Mouse (Mus musculus) kidney, adult 18-20 months (tissue): Measurements from ENCODE around the gene Krt80.
A peak's percentile ranks its signal among the peaks of the same experiment; 100 is the strongest.

Source experiments
- DNase-seq: peaks from one replicate; pipeline ENCODE4 v3.0.0; 2021

Gene Krt80

DNA sequence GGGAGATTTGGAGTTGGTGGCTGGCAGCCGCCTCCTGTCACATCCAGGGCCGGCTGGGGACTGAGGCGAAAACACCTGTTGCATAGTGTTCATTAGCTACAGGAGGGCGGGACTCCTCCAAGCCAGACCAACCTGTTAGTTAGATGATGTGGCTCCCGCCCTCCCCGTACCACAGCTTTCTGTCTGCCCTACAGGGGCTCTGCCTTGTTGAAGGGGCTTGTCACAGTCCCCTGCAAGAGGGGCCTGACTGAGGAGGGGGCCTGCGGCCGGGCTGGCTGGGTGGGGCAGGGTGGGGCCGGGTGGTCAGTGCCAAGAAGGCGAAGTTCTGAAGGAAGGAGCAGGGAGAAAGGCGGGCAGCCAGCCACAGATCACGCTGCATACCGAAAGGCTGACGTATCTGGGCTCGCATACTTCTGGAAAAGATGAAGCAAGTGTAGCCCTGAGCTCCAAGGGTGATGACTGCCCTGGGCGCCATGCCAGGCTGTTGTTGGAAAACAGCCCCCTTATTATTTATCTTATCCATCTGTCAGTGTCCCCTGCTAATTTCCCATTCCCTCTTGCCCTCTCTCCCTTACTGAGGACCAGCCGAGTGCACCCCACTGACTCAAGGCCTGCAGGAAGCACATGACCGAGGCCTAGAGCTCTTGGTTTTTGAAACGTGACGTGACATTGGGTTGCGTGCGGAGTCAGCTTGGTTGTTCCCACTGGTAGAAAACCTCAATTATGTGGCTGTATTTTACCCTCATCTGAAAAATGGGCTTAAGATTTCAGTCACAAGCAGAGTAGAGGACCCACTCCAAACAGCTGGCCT, at the start of gene Krt80:
TSS of gene Krt80 (minus strand) at position 62 of the 811 bp plus-strand sequence.
- DNase-seq: peak; percentile 82

DNA sequence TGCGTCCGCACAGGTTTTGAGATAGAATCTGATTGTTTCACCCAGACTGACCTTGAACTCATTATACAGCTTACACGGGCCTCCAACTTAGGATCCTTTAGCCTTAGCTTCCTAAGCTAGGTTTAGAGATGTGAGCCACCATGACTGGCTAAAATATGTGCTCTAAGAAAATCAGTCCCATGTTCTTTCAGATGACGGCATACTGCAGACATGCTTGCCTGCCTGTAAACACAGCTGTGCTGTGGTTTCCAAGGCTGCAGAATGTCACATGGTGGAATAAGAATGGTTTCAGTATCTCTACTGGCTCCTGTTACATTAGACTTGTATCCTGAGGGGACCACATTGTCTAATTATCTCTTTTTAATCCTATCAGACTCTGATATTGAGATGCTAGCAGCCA, 49.0 kb upstream of the Krt80 start:
- no peak for DNase-seq

DNA sequence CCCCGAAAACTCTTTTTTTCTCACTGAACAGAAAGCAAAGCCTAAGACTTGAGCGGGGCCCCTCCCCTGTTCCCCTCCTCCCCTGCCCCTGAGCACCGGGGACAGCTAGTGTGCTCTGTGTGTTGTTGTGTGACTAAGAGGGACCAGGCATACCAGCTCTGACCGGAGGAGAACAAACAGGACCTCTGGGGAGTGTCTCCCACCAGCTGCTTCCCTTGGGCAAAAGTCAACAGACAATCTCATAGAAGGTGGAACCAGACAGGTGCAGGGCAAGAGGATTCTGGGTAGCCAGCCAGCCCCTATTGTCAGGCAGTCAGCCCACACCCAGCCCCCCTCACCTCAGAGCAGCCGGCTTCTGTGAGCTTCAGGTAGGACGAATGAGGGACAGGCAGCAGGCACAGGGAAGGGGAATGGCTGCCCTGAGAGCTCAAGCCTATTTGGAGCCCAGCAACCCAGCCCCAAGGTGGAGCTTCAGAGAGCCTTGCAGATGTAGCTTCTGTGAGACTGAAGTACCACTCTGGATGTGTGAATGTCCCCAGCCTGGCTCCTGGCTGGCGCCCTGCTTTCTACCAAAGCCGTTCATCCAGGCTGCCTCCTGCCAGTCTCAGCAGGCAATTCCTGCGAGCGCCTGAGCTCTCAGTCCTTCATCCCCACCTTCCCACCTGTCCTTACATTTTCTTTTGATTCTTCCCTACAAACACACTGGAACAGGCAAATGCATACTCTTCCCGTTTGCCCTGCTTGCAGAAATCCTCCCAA, 45.0 kb upstream of the Krt80 start:
- DNase-seq: no peak

GRCm38 (mm10) chr15:101413916-101414635, 44.1 kb upstream of the Krt80 start:
- DNase-seq: peak; percentile 27

DNA sequence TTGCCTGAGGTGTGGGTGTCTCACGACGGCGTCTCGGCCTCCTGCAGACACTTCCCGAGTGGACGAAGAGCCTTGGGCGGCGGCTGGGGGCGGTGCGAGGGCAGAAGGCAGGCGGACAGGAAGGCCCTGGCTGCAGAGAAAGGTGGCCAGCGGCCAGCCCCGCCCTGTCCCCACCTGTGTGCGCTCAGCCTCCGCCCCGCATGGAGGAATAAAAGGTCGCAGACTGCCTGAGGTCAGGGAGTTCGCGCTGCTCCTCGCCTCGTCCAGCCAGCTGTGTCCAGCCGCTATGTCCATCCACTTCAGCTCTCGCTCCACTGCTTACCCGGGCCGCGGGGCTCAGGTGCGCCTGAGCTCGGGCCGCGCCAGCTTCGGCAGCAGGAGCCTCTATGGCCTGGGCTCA, 42.2 kb upstream of the Krt80 start:
- DNase-seq: peak; percentile 81

- peak; percentile 47 for DNase-seq
Measured at GRCm38 (mm10) chr15:101410775-101411174, 40.8 kb upstream of the Krt80 start, which contains the start of gene Krt7. Gene Krt7, plus strand, starts transcription at chr15:101411043.

GRCm38 (mm10) chr15:101398269-101398668, 28.3 kb upstream of the Krt80 start:
- DNase-seq: no peak

GRCm38 (mm10) chr15:101397683-101398082, 27.7 kb upstream of the Krt80 start:
- DNase-seq: no peak

GRCm38 (mm10) chr15:101396921-101397320, 27.0 kb upstream of the Krt80 start:
- no peak for DNase-seq

DNA sequence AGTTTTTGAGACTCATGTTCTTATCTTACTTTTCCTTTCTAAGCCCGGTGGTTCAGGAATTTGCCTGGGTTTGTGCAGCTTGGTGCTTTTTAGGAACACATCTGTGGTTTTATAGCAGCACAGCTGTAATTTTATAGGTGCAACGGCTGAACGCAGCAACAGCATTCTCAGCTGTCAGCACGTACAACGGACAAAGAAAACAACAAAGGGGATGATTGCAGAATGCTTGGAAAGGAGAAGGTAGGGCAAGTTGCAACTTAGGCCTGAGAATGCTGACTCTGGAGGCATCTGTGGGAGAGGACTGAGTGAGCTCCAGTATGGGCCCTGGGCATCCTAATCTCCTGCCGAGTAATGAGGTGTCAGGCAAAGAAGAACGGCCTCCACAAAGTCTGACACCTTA, 26.5 kb upstream of the Krt80 start:
- no peak for DNase-seq

GRCm38 (mm10) chr15:101394908-101395307, 24.9 kb upstream of the Krt80 start:
- DNase-seq: no peak

GRCm38 (mm10) chr15:101392251-101392650, 22.3 kb upstream of the Krt80 start:
- DNase-seq: no peak

- DNase-seq: no peak
Measured at GRCm38 (mm10) chr15:101390203-101390602, 20.2 kb upstream of the Krt80 start.

- no peak for DNase-seq
Measured at GRCm38 (mm10) chr15:101388034-101388541, 18.1 kb upstream of the Krt80 start.

DNA sequence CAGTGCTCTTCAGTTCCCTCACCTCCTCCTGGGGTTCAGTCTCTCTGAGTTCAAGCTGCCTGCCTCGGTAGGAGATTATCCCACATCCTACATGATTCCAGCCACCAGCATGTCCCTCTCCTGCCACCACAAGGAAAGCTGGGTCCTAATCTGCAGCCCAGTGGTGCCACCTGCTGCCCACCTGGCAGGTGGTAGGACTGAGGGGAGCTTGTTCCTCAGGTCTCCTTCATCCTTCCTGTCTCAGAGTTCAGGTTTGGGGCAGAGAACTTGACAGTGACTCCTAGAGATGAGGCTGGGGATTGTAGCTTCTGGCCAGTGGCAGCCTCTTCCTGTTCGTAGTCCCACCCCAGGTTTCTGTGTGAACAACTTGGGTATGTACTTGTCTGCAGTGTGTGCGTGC, 17.2 kb upstream of the Krt80 start:
- peak; percentile 63 for DNase-seq

DNA sequence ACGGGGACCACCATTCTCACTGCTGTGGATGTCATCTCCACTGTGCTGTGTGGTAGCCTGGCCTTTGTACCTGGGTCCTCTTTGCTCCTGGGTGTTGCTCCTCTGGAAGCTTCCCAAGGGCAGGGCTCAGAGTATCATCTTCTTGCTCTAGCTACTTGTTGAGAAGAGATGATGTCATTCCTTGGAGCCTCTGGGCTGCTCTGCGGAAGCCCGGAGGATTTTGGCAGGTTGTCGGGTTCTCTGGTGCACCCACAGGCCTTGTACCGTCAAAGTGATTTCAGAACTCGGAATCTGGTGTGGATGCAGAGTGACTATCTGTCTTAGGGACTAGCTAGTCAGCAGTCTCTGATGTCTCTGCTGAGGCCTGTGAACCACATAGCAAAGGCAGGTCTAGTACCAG, 15.1 kb upstream of the Krt80 start:
- no peak for DNase-seq

DNA sequence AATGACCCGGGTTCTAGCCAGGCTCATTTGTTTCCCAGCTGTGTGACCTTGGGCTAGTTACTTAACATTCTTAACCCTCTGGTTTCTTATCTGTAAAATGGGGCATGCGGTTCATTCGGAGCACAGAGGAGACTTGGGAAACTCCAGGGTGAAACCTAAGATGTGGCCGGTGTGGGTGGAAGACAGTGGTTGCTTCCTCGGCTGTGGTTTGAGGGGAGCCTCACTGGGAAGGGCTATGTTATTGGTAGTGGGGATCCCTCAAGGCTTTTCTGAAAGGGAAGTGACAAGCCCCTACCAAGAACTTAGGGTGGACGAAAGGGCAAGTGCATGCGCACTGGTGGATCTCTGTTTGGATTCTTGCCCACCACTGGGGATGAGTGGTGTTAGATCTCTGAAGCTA, 14.6 kb upstream of the Krt80 start:
- DNase-seq: no peak

DNA sequence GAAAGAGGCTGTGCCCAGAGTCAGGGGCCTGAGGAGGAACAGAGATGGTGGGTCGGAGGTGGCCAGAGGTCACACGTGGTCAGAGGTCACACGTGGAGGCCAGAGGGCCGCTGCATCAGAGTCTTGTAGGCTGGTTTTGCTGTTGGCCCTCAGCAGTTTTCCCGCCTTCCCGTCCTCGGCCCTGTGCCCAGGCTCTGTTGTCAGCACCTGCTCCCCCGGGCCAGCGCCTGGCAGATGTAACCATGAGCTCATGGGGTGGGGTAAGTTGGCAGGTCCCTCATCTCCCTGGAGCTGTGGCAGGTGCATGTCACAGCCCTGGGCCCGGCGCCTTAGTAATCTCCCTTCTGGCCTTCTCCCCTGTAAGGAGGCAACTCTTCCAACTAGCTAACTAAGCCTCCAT, 12.8 kb upstream of the Krt80 start:
- no peak for DNase-seq

DNA sequence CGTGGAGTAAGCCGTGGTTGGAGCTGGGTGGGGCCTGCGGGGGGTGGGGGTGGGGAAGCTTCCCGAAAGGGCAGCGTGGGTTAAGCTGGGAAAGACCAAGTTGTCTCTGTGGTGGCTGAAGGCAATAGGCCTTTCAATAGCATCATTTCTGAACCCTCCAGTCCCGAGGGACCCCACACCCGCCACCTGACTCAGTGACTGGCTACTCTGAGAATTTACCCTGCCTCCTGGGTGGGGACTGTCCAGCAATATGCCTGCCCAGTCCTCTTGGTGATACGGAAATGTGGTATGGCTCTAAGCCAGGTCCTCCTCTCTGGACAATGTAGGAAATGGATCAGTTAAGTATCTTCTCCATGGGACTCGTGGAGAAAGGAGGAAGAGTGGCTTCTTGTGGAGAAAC, 11.8 kb upstream of the Krt80 start:
- peak; percentile 47 for DNase-seq

DNA sequence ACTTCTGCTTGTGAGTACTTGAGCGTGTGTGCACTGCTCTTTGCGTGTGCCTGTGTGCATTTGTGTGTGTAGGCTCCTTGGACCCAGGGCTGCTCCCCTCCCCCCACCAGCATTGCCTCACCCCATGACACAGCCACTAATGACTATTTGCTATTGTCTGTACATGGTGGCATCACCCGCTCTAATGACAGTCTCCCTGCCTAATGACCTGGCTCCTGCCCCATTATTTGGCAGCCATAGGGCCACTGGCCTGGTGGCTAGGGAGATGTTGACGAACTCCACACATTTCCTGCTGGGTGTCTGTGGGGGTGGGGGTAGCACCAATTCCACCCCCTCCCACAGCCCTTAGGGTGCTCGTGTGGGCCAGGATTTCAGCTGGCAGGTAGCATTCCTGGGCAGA, 8.7 kb upstream of the Krt80 start:
- no peak for DNase-seq

DNA sequence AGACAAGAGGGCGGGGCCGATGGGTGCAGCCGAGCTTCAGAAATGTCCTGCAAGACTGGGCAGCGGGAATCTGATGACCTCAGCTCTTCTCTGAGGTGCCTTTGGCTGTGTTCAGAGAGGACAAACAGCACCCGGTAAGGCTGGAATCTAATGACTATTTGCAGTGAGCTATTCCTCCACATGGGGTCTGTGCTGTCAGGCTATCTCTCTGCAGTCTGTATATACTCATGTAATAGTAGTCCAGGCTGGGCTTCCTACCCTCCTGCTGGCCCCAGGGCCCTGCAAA, 6.8 kb upstream of the Krt80 start:
- DNase-seq: peak; percentile 35

DNA sequence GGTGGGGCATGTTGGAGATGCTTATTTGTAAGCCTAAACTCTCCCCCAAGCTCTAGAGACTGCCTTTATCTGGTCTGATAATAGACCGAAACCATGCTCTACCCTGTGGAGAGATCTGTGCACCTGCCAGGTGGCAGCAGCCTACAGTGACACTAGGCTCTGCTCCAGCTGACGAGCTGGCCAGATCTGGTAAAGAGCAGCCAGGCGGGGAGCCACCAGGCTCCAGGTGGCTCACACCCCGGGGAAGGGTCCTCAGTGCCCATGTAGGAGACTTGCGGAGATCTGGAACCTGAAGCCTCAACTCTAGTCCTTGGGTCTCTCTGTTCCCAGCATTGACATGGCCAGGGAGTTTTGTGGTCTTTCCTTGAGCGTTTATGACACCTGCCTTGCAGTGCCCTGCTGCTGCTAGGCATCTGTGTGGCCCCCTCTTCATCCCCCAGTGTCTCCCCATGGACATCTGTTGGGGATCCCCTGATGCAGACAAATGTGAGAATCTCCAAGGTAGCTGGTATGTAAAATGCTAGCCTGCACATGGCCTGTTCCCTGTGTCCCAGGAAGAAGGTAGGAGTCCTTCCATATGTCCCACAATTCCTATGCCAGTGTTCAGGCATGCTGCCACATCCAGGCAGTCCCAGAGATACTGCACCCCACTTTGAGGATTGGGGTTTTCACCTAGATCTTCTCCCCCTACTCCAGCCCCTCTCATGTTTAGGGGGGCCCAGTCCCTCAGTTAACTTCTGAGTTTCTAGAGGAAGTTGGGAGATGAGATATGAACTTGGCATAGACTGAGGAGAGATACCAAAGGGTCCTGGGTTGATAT, 6.2 kb upstream of the Krt80 start:
- no peak for DNase-seq

DNA sequence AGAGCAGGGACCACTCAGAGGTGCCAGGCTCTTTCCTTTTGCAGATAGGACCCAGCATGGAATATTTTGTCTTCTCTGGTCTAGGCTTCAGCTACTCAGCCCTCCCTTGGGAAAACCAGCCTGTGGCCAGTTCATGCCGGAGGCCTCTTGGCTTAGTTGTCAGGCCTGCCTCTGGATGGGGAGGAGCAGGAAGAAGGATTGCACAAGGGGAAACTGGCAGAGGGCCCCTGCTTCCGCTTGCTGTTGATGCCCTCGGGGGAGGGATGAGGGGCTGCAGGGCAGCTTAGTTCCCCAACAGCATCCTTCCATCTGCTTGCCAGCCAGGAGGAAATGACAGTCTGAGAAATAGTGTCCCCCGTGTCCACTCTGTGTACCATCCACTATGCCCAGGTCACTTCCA, 4.9 kb upstream of the Krt80 start:
- DNase-seq: peak; percentile 63
